9 mouse cellular contexts compared by ENCODE assay signal in genomic region chr12:86221074-86221703, GRCm38 (mm10). TPM values are rescaled to one million over a fixed set of nuclear protein-coding genes. Genes with fewer than 3 reads are reported as not detected.
DNase-seq lines count a peak whose midpoint lies in the region; ATAC-seq lines count a peak whose summit lies in the region.
"Had no signal": no experiment of that assay in that cellular context is flagged by ENCODE, and none has a peak within 500 bp of the region (broad histone marks: within the 10 kb centered on the region; RNA-seq: fewer than 3 reads in every experiment).

No protein-coding gene starts in this region.

- H3K4me3 ChIP-seq in heart, embryonic 15.5 days: peak overlapping the region; percentile 44
- H3K4me3 ChIP-seq in embryonic facial prominence, embryonic 13.5 days: peak overlapping the region; percentile 39
- H3K4me3 ChIP-seq in intestine, embryonic 16.5 days (ENCODE audit: low read length): peak overlapping the region; percentile 26; the same call in 1 of the 2 replicates
- H3K4me3 ChIP-seq in midbrain, embryonic 15.5 days: peak overlapping the region; percentile 33
- H3K4me3 ChIP-seq: left cerebral cortex, adult 2 months had no signal

- H3K9me3 ChIP-seq in heart, embryonic 15.5 days (replicated peaks): no peaks in the 10 kb centered on the region
- H3K9me3 ChIP-seq in embryonic facial prominence, embryonic 13.5 days: no peaks in the 10 kb centered on the region
- H3K9me3 ChIP-seq in intestine, embryonic 16.5 days (ENCODE audit: control insufficient read depth, low read length): no peaks in the 10 kb centered on the region
- H3K9me3 ChIP-seq in midbrain, embryonic 15.5 days: no peaks in the 10 kb centered on the region

- no peaks in the 10 kb centered on the region for H3K36me3 ChIP-seq in heart, embryonic 15.5 days
- H3K36me3 ChIP-seq in embryonic facial prominence, embryonic 13.5 days: no peaks in the 10 kb centered on the region
- H3K36me3 ChIP-seq in intestine, embryonic 16.5 days (ENCODE audit: control insufficient read depth, insufficient read depth, low read length): no peaks in the 10 kb centered on the region
- no peaks in the 10 kb centered on the region for H3K36me3 ChIP-seq in midbrain, embryonic 15.5 days (replicated peaks)

- H3K27ac ChIP-seq in heart, embryonic 15.5 days: no peak overlapping the region
- no peak overlapping the region for H3K27ac ChIP-seq in embryonic facial prominence, embryonic 13.5 days
- H3K27ac ChIP-seq in intestine, embryonic 16.5 days (ENCODE audit: low read length): no peak overlapping the region
- H3K27ac ChIP-seq in midbrain, embryonic 15.5 days: 0 out of 2 replicates have a peak overlapping the region, but pooled peaks have one; percentile 26
- H3K27ac ChIP-seq: left cerebral cortex, adult 2 months had no signal

- no peak for DNase-seq in heart, adult 9 months (ENCODE audit: low spot score in 2 of 2)
- DNase-seq in layer of hippocampus, adult 9-11 months: no peak
- DNase-seq in spleen, adult 18-20 months: no peak
- no peak for DNase-seq in frontal cortex, postnatal 36 days (ENCODE audit: low spot score in 2 of 2)

- no peak overlapping the region for H3K9ac ChIP-seq in heart, embryonic 15.5 days
- H3K9ac ChIP-seq in embryonic facial prominence, embryonic 13.5 days: peak overlapping the region; percentile 54; the same call in 1 of the 2 replicates
- no peak overlapping the region for H3K9ac ChIP-seq in intestine, embryonic 16.5 days (ENCODE audit: low read depth, low read length)
- no peak overlapping the region for H3K9ac ChIP-seq in midbrain, embryonic 15.5 days

- peaks cover 16% of the 10 kb centered on the region for H3K4me1 ChIP-seq in heart, embryonic 15.5 days (replicated peaks)
- H3K4me1 ChIP-seq in embryonic facial prominence, embryonic 13.5 days: peaks cover 16% of the 10 kb centered on the region
- H3K4me1 ChIP-seq in intestine, embryonic 16.5 days (ENCODE audit: control insufficient read depth, insufficient read depth, low read length): peaks cover 3% of the 10 kb centered on the region; the same call in 1 of the 2 replicates
- H3K4me1 ChIP-seq in midbrain, embryonic 15.5 days: peaks cover 24% of the 10 kb centered on the region

- peaks cover 39% of the 10 kb centered on the region for H3K27me3 ChIP-seq in heart, embryonic 15.5 days
- H3K27me3 ChIP-seq in embryonic facial prominence, embryonic 13.5 days: peaks cover 51% of the 10 kb centered on the region
- peaks cover 13% of the 10 kb centered on the region for H3K27me3 ChIP-seq in intestine, embryonic 16.5 days (replicated peaks; ENCODE audit: control insufficient read depth, insufficient read depth, low read length)
- no peaks in the 10 kb centered on the region; the same call in 1 of the 2 replicates for H3K27me3 ChIP-seq in midbrain, embryonic 15.5 days (replicated peaks)

- WGBS in heart, embryonic 15.5 days: 39% methylated on average over 16 of the region's 16 CpGs
- 44% methylated on average over 16 of the region's 16 CpGs for WGBS in embryonic facial prominence, embryonic 13.5 days
- 42% methylated on average over 16 of the region's 16 CpGs for whole genome bisulfite sequencing in intestine, embryonic 16.5 days
- WGBS in midbrain, embryonic 15.5 days: 39% methylated on average over 16 of the region's 16 CpGs

- peak overlapping the region; percentile 79 for H3K4me2 ChIP-seq in heart, embryonic 15.5 days
- H3K4me2 ChIP-seq in embryonic facial prominence, embryonic 13.5 days: peak overlapping the region; percentile 67
- no peak overlapping the region; the same call in 1 of the 2 replicates for H3K4me2 ChIP-seq in intestine, embryonic 16.5 days (ENCODE audit: low read depth, low read length)
- H3K4me2 ChIP-seq in midbrain, embryonic 15.5 days: peak overlapping the region; percentile 70

- ATAC-seq in heart, embryonic 15.5 days (replicated peaks; ENCODE audit: insufficient number of reproducible peaks, insufficient read depth, low FRiP score, low read depth): no peak
- ATAC-seq in embryonic facial prominence, embryonic 13.5 days (ENCODE audit: insufficient number of reproducible peaks, insufficient read depth, low FRiP score, low TSS enrichment, low read depth): no peak
- ATAC-seq in intestine, embryonic 16.5 days: no peak
- 0 out of 2 replicates have a peak, but pooled peaks have one; percentile 21 for ATAC-seq in midbrain, embryonic 15.5 days (replicated peaks)

RNA-seq across cellular contexts. Expression of gene Gpatch2l, which starts 20.5 kb away (rescaled TPM):
- polyA plus RNA-seq in heart, embryonic 15.5 days (2015; fragmentation: Nextera tagmentation; extraction: Ambion mirVana): 10.7 and 12.7 TPM in 2 replicates
- polyA plus RNA-seq in embryonic facial prominence, embryonic 13.5 days (2015; fragmentation: Nextera tagmentation; extraction: Ambion mirVana): 19.8 and 22.1 TPM in 2 replicates
- 9.8 and 10.1 TPM in 2 replicates for polyA plus RNA-seq in intestine, embryonic 16.5 days (2015; fragmentation: Nextera tagmentation; extraction: Ambion mirVana)
- polyA plus RNA-seq in midbrain, embryonic 15.5 days (2015; fragmentation: Nextera tagmentation; extraction: Ambion mirVana): 31.2 and 32.4 TPM in 2 replicates
